Mouse (Mus musculus) limb, embryonic 10.5 days (tissue): ENCODE results near the gene Olfr279. TPM values are rescaled to one million over a fixed set of nuclear protein-coding genes. Genes with fewer than 3 reads are reported as not detected.
A peak's percentile ranks its signal among the peaks of the same experiment; 100 is the strongest.
"Not testable (repeated sequence)": the region's sequence is repeated elsewhere in the genome, so short reads cannot be mapped to it uniquely, and the experiment has no call there.

ENCODE experiments used
- DNase-seq: peaks from one replicate; pipeline ENCODE4 v3.0.0-alpha.2; 2017; ENCODE audit warnings: low spot score
- H3K27ac ChIP-seq: fragments of 300-500 bp; sonication (generic); 2 replicates; pipeline ENCODE4 v1.5.1; 2016; ENCODE audit warnings: mild to moderate bottlenecking
- H3K27me3 ChIP-seq: fragments of 300-500 bp; sonication (generic); 2 replicates; pipeline ENCODE4 v1.6.1; 2016; ENCODE audit warnings: low read depth, mild to moderate bottlenecking; ENCODE audit not compliant: poor library complexity, severe bottlenecking
- H3K36me3 ChIP-seq: fragments of 300-500 bp; sonication (generic); 2 replicates; pipeline ENCODE4 v1.6.1; 2016; ENCODE audit warnings: mild to moderate bottlenecking, moderate library complexity
- H3K4me1 ChIP-seq: fragments of 300-500 bp; sonication (generic); 2 replicates; pipeline ENCODE4 v1.6.1; 2016
- H3K4me3 ChIP-seq: fragments of 300-500 bp; sonication (generic); 2 replicates; pipeline ENCODE4 v1.5.1; 2016; ENCODE audit warnings: mild to moderate bottlenecking, moderate library complexity
- H3K9me3 ChIP-seq: fragments of 300-500 bp; sonication (generic); replicated peaks from 2 replicates; pipeline ENCODE4 v1.6.1; 2016; ENCODE audit warnings: mild to moderate bottlenecking
- WGBS: fragments of 180-500 bp; shearing (Covaris S2); methylation state at CpG from one replicate; pipeline ENCODE4 v1.1.7; 2016; 5-methylcytosine and 5-hydroxymethylcytosine counted together
- polyA plus RNA-seq: library from polyadenylated mRNA; unstranded; fragments of >200 nt; fragmentation: Nextera tagmentation; extraction: Ambion mirVana; gene quantifications from 2 replicates; pipeline ENCODE4 v1.2.1, GENCODE M21; 2016

The Olfr279 gene
- polyA plus RNA-seq, 1 experiment from 2014 or later = not detected

- Histone ChIP-seq H3K27ac (no peak overlapping the region), H3K27me3 (no peaks in the 10 kb centered on the region), H3K9me3 (no peaks in the 10 kb centered on the region), H3K4me1 (peaks cover 16% of the 10 kb centered on the region), H3K36me3 (peaks cover 19% of the 10 kb centered on the region), H3K4me3 (no peak overlapping the region)
- WGBS = 85% methylated on average over 8 of the region's 8 CpGs
- no peak for DNase-seq
Observed at GRCm38 (mm10) chr15:98514146-98514545, 21.9 kb downstream of the Olfr279 start.

DNA sequence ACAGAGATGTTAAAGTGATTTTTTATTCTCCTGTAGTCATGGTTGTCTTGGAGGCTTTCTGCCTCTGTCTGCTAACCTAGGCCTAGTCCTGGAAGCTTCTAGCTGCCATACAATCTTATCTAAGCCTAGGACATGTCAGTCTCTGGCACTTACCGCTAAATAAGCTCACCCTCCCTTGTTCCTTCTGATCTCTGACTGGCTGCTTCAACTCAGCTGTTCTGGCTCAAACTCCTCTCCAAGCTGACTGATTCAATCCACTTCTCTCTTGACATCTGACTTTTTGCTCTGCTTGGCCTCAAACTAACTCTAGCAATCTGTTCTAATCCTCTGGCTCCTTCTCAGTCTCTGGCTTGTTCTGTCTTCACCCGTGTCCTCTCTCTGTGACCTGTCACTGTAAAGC, 22.6 kb downstream of the Olfr279 start:
- not testable (repeated sequence) for H3K27me3 ChIP-seq, H3K4me3 ChIP-seq, H3K27ac ChIP-seq, H3K9me3 ChIP-seq, DNase-seq
- 82% methylated on average over 2 of the region's 2 CpGs for WGBS
- Histone ChIP-seq H3K36me3 (peaks cover 25% of the 10 kb centered on the region), H3K4me1 (peaks cover 16% of the 10 kb centered on the region)

GRCm38 (mm10) chr15:98517380-98518355, 25.5 kb downstream of the Olfr279 start:
- DNase-seq = peak; percentile 69
- 72% methylated on average over 16 of the region's 16 CpGs for WGBS
- Histone ChIP-seq H3K27me3 (no peaks in the 10 kb centered on the region), H3K4me1 (peaks cover 8% of the 10 kb centered on the region; the same call in 1 of the 2 replicates), H3K9me3 (no peaks in the 10 kb centered on the region), H3K27ac (no peak overlapping the region), H3K4me3 (no peak overlapping the region), H3K36me3 (peaks cover 53% of the 10 kb centered on the region)

DNA sequence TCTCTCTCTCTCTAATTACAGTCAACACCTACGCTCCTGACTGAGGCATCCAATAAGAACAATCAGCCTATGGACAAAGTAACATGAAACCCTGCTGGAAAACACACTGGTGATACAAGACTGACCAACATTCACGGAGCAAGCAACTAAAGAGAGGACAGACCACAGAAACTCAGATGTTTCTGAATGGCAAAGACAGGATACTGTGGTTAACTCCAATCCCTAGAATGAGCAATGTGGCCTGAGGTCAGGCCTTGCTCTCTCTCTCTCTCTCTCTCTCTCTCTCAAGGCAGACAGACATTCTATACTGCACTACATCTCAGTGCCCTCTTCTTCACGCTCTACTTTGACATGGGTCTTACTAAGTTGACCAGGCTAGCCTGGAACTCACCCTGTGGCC, 29.0 kb downstream of the Olfr279 start:
- WGBS = 88% methylated on average over 3 of the region's 3 CpGs
- Histone ChIP-seq H3K4me3 (no peak overlapping the region), H3K27me3 (no peaks in the 10 kb centered on the region), H3K27ac (no peak overlapping the region), H3K9me3 (no peaks in the 10 kb centered on the region), H3K36me3 (peaks cover 89% of the 10 kb centered on the region), H3K4me1 (no peaks in the 10 kb centered on the region)
- DNase-seq = no peak

GRCm38 (mm10) chr15:98526057-98526456, 33.9 kb downstream of the Olfr279 start:
- Histone ChIP-seq H3K27ac (no peak overlapping the region), H3K9me3 (no peaks in the 10 kb centered on the region), H3K4me3 (no peak overlapping the region), H3K36me3 (peaks cover 100% of the 10 kb centered on the region), H3K4me1 (no peaks in the 10 kb centered on the region), H3K27me3 (no peaks in the 10 kb centered on the region)
- no peak for DNase-seq
- 85% methylated on average over 5 of the region's 5 CpGs for WGBS

GRCm38 (mm10) chr15:98527056-98527771, 35.0 kb downstream of the Olfr279 start:
- H3K4me1 ChIP-seq = peaks cover 1% of the 10 kb centered on the region
- no peaks in the 10 kb centered on the region for H3K9me3 ChIP-seq
- H3K27ac ChIP-seq = no peak overlapping the region
- H3K36me3 ChIP-seq = peaks cover 100% of the 10 kb centered on the region
- DNase-seq = no peak
- WGBS = 98% methylated on average over 5 of the region's 5 CpGs
- no peak overlapping the region for H3K4me3 ChIP-seq
- no peaks in the 10 kb centered on the region for H3K27me3 ChIP-seq

DNA sequence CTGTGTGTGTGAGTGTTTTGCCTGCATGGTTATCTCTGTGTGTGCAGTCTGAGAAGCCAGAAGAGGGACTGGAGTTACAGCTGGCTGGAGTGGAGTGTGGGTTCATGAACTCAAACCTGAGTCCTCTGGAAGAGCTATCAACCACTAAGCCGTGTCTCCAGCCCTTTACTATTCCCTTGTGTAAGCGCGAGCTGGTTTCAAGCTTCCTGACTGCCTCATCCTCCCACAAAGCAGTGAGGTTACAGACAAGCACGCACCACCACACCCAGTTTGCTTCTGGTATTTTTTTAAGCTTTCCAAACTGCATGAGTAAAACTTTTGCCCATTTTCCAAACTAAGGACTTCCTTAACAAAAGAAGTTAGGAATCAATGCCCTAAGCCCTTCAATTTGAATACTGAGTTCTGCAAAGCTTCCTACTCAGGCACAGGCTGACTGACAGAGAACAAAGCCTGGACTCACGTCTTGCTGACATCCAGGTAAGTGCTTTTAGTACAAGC, 35.9 kb downstream of the Olfr279 start:
- peaks cover 7% of the 10 kb centered on the region for H3K4me1 ChIP-seq
- H3K27ac ChIP-seq = no peak overlapping the region
- H3K9me3 ChIP-seq = no peaks in the 10 kb centered on the region
- H3K36me3 ChIP-seq = peaks cover 99% of the 10 kb centered on the region
- H3K4me3 ChIP-seq = no peak overlapping the region
- WGBS = 91% methylated on average over 5 of the region's 5 CpGs
- no peak for DNase-seq
- H3K27me3 ChIP-seq = no peaks in the 10 kb centered on the region

DNA sequence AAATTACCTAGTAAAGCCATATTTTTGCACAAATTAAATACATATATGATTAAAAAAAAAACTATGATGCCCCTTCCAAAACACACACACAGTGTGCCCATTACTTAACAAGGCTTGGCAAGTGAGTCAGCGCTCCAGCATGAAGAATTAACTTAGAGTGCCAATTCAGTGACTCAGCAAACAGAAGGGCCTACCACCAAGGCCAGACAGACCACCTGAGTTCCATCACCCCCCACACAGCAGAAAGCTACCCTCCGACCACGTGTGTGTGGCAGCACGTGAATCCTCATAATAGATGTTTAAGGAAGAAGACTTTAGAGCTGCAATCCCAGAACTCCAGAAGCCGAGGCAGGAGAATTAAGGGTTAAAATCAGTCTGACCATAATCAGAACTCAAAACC, 40.1 kb downstream of the Olfr279 start:
- H3K4me1 ChIP-seq = peaks cover 7% of the 10 kb centered on the region
- peak overlapping the region; percentile 71 for H3K4me3 ChIP-seq
- H3K27me3 ChIP-seq = no peaks in the 10 kb centered on the region
- DNase-seq = no peak
- 52% methylated on average over 5 of the region's 5 CpGs for WGBS
- H3K9me3 ChIP-seq = no peaks in the 10 kb centered on the region
- peaks cover 59% of the 10 kb centered on the region for H3K36me3 ChIP-seq
- peak overlapping the region; percentile 97; the same call in 1 of the 2 replicates for H3K27ac ChIP-seq

DNA sequence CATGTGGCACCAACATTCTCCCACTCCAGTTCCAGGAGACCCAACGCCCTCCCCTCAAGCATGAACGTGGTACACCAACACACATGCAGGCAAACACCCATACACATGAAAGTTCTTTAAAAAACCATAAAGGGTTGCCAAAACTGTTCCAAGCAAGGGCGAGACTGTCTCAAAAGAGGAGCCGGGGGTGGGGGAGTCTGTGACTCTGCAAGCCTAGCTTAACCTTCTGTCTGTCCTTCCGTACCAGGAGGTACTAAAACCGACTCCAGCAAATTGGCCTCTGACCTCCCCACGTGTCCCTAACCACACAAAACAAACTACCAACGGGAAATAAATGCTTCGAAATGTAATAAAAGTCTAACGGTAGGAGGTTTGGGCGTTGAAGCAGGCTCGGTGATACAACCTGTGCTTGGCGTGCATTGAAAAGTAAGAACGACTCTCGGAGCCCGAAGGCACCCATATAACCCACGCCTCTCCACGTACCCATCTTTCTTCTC, 40.9 kb downstream of the Olfr279 start:
- H3K4me3 ChIP-seq = peak overlapping the region; percentile 71
- H3K27me3 ChIP-seq = no peaks in the 10 kb centered on the region
- under 1% methylated on average over 18 of the region's 18 CpGs for WGBS
- H3K4me1 ChIP-seq = peaks cover 7% of the 10 kb centered on the region
- peak; percentile 44 for DNase-seq
- H3K27ac ChIP-seq = peak overlapping the region; percentile 97
- no peaks in the 10 kb centered on the region for H3K9me3 ChIP-seq
- peaks cover 58% of the 10 kb centered on the region for H3K36me3 ChIP-seq

- Histone ChIP-seq H3K4me3 (peak within 1 kb of the TSS; percentile 71), H3K9me3 (no peaks in the 10 kb centered on the region), H3K27me3 (no peaks in the 10 kb centered on the region), H3K27ac (peak within 1 kb of the TSS; percentile 97), H3K4me1 (peaks cover 7% of the 10 kb centered on the region), H3K36me3 (peaks cover 56% of the 10 kb centered on the region)
- under 1% methylated on average over 69 of the region's 70 CpGs for WGBS
- peak; percentile 95 for DNase-seq
Observed at GRCm38 (mm10) chr15:98533881-98534627, 41.9 kb downstream of the Olfr279 start, which contains the start of gene Kansl2. Gene Kansl2 (minus strand): TSS chr15:98534264.

DNA sequence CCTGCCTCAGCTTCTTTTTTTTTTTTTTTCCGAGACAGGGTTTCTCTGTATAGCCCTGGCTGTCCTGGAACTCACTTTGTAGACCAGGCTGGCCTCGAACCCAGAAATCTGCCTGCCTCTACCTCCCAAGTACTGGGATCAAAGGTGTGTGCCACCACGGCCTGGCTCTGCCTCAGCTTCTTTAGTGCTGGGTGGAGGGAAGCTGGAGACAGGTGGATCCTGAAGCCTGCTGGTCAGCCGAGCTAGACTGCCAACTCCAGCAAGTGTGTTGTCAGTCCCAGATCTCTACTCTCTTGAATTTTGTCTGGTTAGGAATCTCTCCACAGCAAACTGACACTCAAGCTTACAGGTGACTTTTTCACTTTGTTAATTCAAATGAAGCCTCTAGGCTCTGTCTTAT, 43.7 kb downstream of the Olfr279 start:
- H3K27me3 ChIP-seq = no peaks in the 10 kb centered on the region
- no peaks in the 10 kb centered on the region for H3K9me3 ChIP-seq
- peaks cover 56% of the 10 kb centered on the region for H3K36me3 ChIP-seq
- DNase-seq = no peak
- H3K27ac ChIP-seq = no peak overlapping the region
- no peak overlapping the region for H3K4me3 ChIP-seq
- 85% methylated on average over 4 of the region's 4 CpGs for WGBS
- peaks cover 7% of the 10 kb centered on the region for H3K4me1 ChIP-seq

- H3K4me1 ChIP-seq = peaks cover 7% of the 10 kb centered on the region
- no peaks in the 10 kb centered on the region for H3K9me3 ChIP-seq
- no peak for DNase-seq
- WGBS = 88% methylated on average over 8 of the region's 8 CpGs
- H3K4me3 ChIP-seq = no peak overlapping the region
- no peak overlapping the region for H3K27ac ChIP-seq
- peaks cover 56% of the 10 kb centered on the region for H3K36me3 ChIP-seq
- no peaks in the 10 kb centered on the region for H3K27me3 ChIP-seq
Observed at GRCm38 (mm10) chr15:98536828-98537510, 44.8 kb downstream of the Olfr279 start.
